Mouse (Mus musculus): Measurements from ENCODE around the gene Tmem189. TPM values are rescaled to one million over a fixed set of nuclear protein-coding genes. Genes with fewer than 3 reads are reported as not detected.
"Not testable (repeated sequence)": the region's sequence is repeated elsewhere in the genome, so short reads cannot be mapped to it uniquely, and the experiment has no call there.

The Tmem189 gene
- polyA plus RNA-seq, 1 experiment from 2014 or later, result 39.3 TPM

DNA sequence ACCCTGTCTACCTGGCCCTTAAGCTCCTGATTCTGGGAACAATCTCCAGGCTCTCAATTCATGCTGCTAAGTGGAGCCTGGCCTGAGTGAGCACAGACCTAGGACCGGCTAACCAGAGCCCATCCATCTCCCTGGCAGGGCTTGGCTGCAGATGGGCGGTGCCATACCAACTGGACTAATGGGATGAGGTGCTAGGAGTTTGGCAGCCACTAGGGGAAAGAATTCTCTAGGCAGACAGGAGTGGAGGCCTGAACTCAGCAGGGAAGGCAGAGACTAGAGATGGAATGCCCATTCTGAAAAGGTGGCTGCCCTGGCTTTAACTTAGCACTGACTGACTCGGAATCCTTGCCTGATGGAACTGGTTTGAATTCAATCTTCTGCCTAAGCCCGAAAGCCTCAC lies 43.2 kb downstream of the Tmem189 start:
- Histone ChIP-seq H3K4me1 (replicated peaks) (no peaks in the 10 kb centered on the region), H3K9me3 (no peaks in the 10 kb centered on the region), H3K9ac (replicated peaks) (no peak overlapping the region), H3K36me3 (peaks cover 80% of the 10 kb centered on the region), H3K4me3 (replicated peaks) (no peak overlapping the region), H3K27me3 (no peaks in the 10 kb centered on the region), H3K27ac (no peak overlapping the region), H3K4me2 (no peak overlapping the region)
- ATAC-seq (ENCODE audit: insufficient number of reproducible peaks, insufficient read depth, low FRiP score, low TSS enrichment, low read depth), result no peak
- WGBS, result 70% methylated on average over 4 of the region's 4 CpGs

DNA sequence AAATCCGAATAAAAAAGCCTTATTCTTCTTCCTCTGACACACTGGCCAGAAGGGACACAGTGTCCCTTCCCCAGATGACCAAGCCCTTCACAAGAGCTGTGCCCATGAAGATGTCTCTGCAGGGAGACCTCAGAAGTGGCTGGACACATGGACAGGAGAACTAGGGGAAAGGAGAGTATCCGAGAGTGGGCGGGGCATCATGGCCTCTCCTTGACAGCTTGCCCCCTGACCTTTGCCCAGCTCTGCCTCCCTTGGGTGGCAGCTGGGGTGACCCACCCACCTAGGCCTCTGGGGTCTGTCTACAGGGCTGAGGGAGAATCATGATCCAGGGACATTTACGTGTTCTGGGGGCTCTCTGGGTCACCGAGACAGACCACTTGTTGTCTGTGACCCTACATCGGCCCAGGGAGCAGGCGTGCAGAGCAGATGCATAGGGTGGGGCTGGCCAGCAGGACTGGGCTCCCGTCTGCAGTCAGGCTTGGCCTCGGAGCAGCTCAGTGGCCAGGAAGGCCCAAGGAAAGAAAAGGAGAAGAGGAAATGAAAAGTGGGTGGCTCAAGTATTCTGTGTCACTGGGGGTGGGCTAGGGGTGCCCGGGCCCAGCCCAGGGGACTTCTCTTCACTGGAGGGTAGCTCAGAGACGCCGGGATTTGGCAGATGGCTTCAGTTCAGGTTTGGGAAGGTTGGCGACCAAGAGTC lies 46.1 kb downstream of the Tmem189 start:
- not testable (repeated sequence) for H3K9me3 ChIP-seq; ATAC-seq (ENCODE audit: insufficient number of reproducible peaks, insufficient read depth, low FRiP score, low TSS enrichment, low read depth); H3K9ac ChIP-seq (replicated peaks); H3K4me3 ChIP-seq (replicated peaks); H3K27ac ChIP-seq; H3K4me1 ChIP-seq (replicated peaks); H3K27me3 ChIP-seq; H3K4me2 ChIP-seq
- H3K36me3 ChIP-seq, result peaks cover 58% of the 10 kb centered on the region
- 87% methylated on average over 13 of the region's 13 CpGs for WGBS

DNA sequence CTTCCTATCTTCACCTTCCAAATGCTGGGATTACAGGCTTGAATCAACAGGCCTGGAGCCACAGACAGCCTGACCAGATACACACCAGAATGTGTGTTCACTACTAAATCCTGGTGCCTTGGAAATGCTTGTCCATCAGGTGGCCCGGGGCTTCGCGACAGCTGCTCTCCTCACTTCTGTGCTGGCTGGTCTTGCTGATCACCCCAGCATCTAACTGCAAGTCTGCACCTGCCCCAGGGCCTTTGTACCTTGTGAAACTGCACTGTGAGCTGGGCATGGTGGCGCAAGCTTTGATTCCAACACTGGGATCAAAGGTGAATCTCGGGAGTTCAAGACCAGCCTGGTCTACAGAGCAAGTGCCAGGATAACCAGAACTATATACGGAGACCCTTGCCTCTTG lies 47.5 kb downstream of the Tmem189 start:
- Histone ChIP-seq H3K27ac (no peak overlapping the region), H3K9me3 (no peaks in the 10 kb centered on the region), H3K4me2 (no peak overlapping the region), H3K9ac (replicated peaks) (no peak overlapping the region), H3K4me3 (replicated peaks) (no peak overlapping the region), H3K4me1 (replicated peaks) (no peaks in the 10 kb centered on the region), H3K36me3 (peaks cover 48% of the 10 kb centered on the region), H3K27me3 (no peaks in the 10 kb centered on the region)
- ATAC-seq (ENCODE audit: insufficient number of reproducible peaks, insufficient read depth, low FRiP score, low TSS enrichment, low read depth), result no peak
- 82% methylated on average over 6 of the region's 6 CpGs for WGBS

DNA sequence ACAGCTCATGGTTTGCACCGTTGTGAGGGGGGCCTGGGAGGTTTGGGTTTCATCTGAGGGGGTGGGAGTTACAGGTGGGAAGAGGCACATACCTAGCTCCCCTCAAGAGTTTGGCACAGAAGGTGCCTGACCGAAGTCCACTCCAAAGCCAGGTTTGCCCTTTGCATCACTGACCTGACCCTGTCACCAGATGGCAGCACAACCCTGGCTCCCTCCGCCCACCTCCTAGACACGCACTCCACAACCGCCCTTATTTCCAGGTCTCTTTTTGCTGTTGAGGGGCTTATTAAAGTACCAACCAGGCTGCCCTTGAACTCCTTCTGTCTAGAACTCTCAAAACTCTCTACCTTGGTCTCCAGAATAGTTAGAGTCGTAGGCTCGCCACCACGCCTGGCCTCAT lies 48.3 kb downstream of the Tmem189 start:
- H3K27me3 ChIP-seq, result no peaks in the 10 kb centered on the region
- H3K4me2 ChIP-seq, result no peak overlapping the region
- no peaks in the 10 kb centered on the region for H3K9me3 ChIP-seq
- no peaks in the 10 kb centered on the region for H3K4me1 ChIP-seq (replicated peaks)
- H3K36me3 ChIP-seq, result peaks cover 41% of the 10 kb centered on the region
- no peak overlapping the region for H3K27ac ChIP-seq
- no peak overlapping the region for H3K9ac ChIP-seq (replicated peaks)
- H3K4me3 ChIP-seq (replicated peaks), result no peak overlapping the region
- ATAC-seq (ENCODE audit: insufficient number of reproducible peaks, insufficient read depth, low FRiP score, low TSS enrichment, low read depth), result no peak
- WGBS, result 57% methylated on average over 8 of the region's 8 CpGs

DNA sequence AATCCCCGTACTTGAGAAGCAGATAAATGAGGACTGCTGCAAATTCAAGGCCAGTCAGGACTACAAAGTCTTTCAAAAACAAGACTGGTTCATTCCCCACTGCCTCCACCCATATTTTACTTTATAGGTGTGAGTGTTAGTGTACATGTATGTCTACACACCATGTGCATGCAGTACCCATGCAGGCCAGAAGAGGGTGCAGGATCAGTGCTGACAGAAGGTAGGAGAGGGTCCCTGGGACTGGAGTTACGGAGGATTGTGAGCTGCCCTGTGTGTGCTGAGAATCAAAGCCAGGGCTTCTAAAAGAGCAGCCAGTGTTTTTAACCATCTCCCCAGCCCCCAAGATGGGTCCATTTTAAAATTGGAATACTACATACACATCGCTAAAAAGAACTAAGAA lies 49.3 kb downstream of the Tmem189 start:
- no peak overlapping the region for H3K4me3 ChIP-seq (replicated peaks)
- H3K4me1 ChIP-seq (replicated peaks), result no peaks in the 10 kb centered on the region
- no peak for ATAC-seq (ENCODE audit: insufficient number of reproducible peaks, insufficient read depth, low FRiP score, low TSS enrichment, low read depth)
- no peaks in the 10 kb centered on the region for H3K9me3 ChIP-seq
- H3K36me3 ChIP-seq, result peaks cover 31% of the 10 kb centered on the region
- no peak overlapping the region for H3K27ac ChIP-seq
- H3K9ac ChIP-seq (replicated peaks), result no peak overlapping the region
- H3K4me2 ChIP-seq, result no peak overlapping the region
- H3K27me3 ChIP-seq, result no peaks in the 10 kb centered on the region
- 76% methylated on average over 3 of the region's 3 CpGs for WGBS

DNA sequence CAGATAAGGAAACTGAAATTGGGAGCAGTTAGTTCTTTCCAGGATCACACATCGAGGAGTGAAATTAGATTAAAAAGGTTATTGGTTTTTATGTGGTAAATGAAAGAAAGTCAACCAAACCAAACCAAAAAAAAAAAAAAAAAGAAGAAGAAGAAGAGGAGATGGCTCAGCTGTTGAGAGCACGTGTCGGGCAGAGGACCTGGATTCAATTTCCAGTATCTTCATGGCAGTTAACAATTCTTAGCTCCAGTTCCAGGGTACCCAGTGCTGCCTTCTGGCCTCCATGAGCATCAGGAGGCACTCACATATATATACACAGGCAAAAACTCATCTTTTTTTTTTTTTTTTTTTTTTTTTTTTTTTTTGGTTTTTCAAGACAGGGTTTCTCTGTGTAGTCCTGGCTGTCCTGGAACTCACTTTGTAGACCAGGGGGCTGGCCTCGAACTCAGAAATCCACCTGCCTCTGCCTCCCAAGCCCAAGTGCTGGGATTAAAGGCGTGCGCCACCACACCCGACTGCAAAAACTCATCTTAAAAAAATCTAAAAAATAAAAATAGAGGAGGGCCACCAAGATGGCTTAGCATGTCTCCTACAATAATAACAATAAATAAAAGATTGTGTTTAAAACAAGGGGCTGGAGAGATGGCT lies 54.6 kb downstream of the Tmem189 start:
- Histone ChIP-seq H3K4me2 (peak overlapping the region; percentile 56), H3K9ac (replicated peaks) (no peak overlapping the region), H3K36me3 (no peaks in the 10 kb centered on the region), H3K27ac (no peak overlapping the region), H3K4me1 (replicated peaks) (peaks cover 26% of the 10 kb centered on the region), H3K9me3 (no peaks in the 10 kb centered on the region), H3K27me3 (no peaks in the 10 kb centered on the region), H3K4me3 (replicated peaks) (peak overlapping the region; percentile 34)
- no peak for ATAC-seq (ENCODE audit: insufficient number of reproducible peaks, insufficient read depth, low FRiP score, low TSS enrichment, low read depth)
- WGBS, result 79% methylated on average over 7 of the region's 7 CpGs

DNA sequence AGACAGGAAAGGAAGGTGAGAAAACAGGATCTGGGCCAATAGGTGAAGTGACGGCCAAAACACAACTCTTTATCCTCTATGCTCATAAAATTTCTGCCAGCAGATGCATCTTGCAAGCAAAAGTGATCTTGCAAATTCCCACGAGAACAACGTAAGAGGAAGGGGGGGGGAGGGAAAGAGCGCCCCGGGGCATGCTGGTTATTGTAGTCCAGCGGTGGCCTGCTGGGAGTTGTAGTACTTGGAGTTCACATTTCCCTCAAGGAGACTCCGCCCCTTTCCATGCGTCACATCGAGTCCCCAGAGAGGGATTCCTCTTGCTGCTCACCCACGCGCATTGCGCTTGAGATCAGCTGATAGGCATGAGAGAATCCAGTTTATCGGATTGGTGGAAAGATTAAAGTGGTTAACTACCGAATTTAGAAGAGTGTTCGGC lies 55.3 kb downstream of the Tmem189 start:
- peaks cover 2% of the 10 kb centered on the region for H3K36me3 ChIP-seq
- WGBS, result under 1% methylated on average over 15 of the region's 15 CpGs
- peak overlapping the region; percentile 56 for H3K4me2 ChIP-seq
- no peaks in the 10 kb centered on the region for H3K9me3 ChIP-seq
- peak overlapping the region; percentile 36 for H3K27ac ChIP-seq
- peak overlapping the region; percentile 34 for H3K4me3 ChIP-seq (replicated peaks)
- peaks cover 32% of the 10 kb centered on the region for H3K4me1 ChIP-seq (replicated peaks)
- no peak overlapping the region for H3K9ac ChIP-seq (replicated peaks)
- H3K27me3 ChIP-seq, result no peaks in the 10 kb centered on the region
- ATAC-seq (ENCODE audit: insufficient number of reproducible peaks, insufficient read depth, low FRiP score, low TSS enrichment, low read depth), result peak; percentile 45; the same call in 1 of the 2 replicates

DNA sequence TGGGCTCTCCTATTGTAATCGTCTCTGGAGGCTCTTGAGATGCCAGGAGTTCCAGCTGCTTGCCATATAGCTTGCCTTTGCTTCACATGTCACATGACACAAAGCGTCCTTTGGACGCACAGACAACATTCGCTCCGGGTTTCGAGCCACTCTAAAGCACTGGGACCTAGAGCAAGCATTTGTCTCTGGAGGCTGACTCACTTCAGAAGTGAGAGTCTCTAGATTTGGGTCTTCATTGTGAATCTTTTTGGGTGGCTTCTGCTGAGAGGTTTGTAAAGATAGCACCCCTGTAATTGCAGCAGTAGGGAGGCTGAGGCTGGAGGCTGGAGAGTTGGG lies 56.1 kb downstream of the Tmem189 start:
- peak overlapping the region; percentile 56; the same call in 1 of the 2 replicates for H3K4me2 ChIP-seq
- WGBS, result 87% methylated on average over 6 of the region's 6 CpGs
- H3K27ac ChIP-seq, result no peak overlapping the region; the same call in 1 of the 2 replicates
- H3K36me3 ChIP-seq, result peaks cover 11% of the 10 kb centered on the region
- H3K9ac ChIP-seq (replicated peaks), result no peak overlapping the region
- peaks cover 37% of the 10 kb centered on the region for H3K4me1 ChIP-seq (replicated peaks)
- ATAC-seq (ENCODE audit: insufficient number of reproducible peaks, insufficient read depth, low FRiP score, low TSS enrichment, low read depth), result no peak
- no peak overlapping the region for H3K4me3 ChIP-seq (replicated peaks)
- H3K9me3 ChIP-seq, result no peaks in the 10 kb centered on the region
- H3K27me3 ChIP-seq, result no peaks in the 10 kb centered on the region

DNA sequence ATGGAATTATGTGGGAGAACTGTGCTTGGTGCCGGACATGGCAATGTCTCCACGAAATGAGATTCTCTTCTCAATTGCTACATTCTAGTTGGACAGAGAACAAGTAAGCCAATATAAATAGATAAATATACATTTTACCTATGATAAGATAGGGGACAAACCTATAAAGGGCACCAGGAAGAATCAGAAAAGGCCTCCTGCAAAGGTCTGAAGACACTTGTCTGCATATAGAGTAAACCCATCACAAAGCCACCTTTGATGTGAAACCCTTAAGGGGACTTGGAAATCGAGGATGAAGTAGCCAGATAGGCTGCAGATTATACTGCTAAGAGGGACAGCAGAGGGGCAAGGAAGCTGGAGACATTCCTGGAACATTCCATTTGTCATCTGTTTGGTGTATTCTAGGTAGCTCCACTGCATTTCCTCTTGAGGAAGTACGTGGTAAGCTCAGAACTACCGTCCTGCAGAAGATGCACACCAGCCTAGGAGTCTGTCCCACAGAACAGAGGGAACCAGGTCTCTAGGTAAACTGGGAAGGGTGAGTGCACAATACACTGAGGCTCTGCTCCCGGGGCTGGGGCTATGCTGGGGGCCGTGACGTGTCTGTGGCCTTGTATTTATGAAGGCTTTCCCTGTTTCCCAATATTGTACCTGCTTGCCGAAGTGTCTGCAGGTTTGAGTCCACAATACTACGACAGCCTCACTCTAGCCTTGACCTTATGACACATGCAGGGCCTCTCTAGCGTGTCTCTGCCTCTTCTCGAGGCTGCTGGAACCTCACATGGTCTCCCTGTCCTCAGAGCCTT lies 56.7 kb downstream of the Tmem189 start:
- Histone ChIP-seq H3K4me2 (peak overlapping the region; percentile 81), H3K4me3 (replicated peaks) (peak overlapping the region; percentile 95), H3K9me3 (no peaks in the 10 kb centered on the region), H3K27me3 (no peaks in the 10 kb centered on the region), H3K4me1 (replicated peaks) (peaks cover 37% of the 10 kb centered on the region), H3K36me3 (peaks cover 16% of the 10 kb centered on the region), H3K9ac (replicated peaks) (peak overlapping the region; percentile 57; the same call in 1 of the 2 replicates), H3K27ac (peak overlapping the region; percentile 89; the same call in 1 of the 2 replicates)
- WGBS, result 83% methylated on average over 12 of the region's 12 CpGs
- ATAC-seq (ENCODE audit: insufficient number of reproducible peaks, insufficient read depth, low FRiP score, low TSS enrichment, low read depth), result no peak

DNA sequence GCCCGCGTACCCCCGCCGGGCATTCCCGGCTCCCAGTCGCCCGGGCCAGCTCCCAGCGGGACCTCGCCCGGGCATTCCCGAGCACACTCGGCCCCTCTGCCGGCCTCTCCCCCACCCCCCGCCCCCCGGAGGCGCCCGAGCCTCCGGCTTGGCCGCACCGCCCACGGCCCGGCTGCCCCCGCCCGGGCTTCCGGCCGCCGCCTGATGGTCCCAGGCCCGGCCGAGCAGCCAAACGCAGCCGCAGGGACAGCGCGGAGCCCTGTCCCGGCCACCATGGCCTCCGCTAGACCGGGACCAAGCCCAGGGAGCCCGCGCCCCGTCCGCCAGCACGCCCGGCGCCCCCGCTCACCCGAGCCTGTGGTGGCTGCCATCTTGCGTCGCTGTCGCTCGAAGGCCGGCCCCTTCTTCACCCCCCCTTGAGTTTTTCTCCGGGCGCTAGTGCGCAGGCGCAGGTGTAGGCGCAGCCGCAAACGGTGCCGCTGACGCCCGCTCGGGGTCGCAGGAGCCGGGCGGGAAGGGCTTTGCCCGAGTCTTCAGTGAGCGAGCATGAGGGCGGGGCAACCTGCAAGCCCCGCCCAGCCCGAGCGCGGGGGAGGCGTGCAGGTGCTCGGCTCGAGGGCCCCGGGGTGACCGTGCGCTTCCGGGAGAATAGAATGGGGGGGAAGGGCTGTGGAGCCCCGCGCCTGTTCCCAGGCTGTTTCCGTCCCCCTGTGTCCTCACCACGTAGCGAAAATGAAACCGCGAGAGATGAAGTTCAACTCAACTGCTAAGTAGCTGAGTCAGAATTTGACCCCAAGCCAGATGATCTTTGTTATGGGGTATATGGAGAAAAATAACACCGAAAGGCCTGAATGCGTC lies 57.8 kb downstream of the Tmem189 start, which contains the start of gene Ube2v1:
TSS of gene Ube2v1 (minus strand) at position 505 of the 858 bp plus-strand sequence.
- peak; percentile 74 for ATAC-seq (ENCODE audit: insufficient number of reproducible peaks, insufficient read depth, low FRiP score, low TSS enrichment, low read depth)
- Histone ChIP-seq H3K36me3 (peaks cover 27% of the 10 kb centered on the region), H3K27me3 (no peaks in the 10 kb centered on the region), H3K4me2 (peak within 1 kb of the TSS; percentile 81), H3K4me3 (replicated peaks) (peak within 1 kb of the TSS; percentile 95), H3K4me1 (replicated peaks) (peaks cover 37% of the 10 kb centered on the region), H3K9me3 (no peaks in the 10 kb centered on the region), H3K9ac (replicated peaks) (peak within 1 kb of the TSS; percentile 93), H3K27ac (peak within 1 kb of the TSS; percentile 89)
- under 1% methylated on average over 85 of the region's 87 CpGs for WGBS
